Mouse (Mus musculus) thymus, adult 2 months (tissue): Measurements from ENCODE around the gene Enho. TPM values are rescaled to one million over a fixed set of nuclear protein-coding genes. Genes with fewer than 3 reads are reported as not detected.

ENCODE experiments used
- DNase-seq: peaks from one replicate; pipeline ENCODE4 v3.0.0; 2021
- H3K27ac ChIP-seq: fragments of 200-500 bp; 2 replicates; pipeline ENCODE4 v1.5.1; 2012; ENCODE audit warnings: low read length, control low read depth; ENCODE audit not compliant: control insufficient read depth, insufficient read depth
- H3K27me3 ChIP-seq: fragments of 200-500 bp; 2 replicates; pipeline ENCODE4 v1.6.1; 2012; ENCODE audit warnings: mild to moderate bottlenecking, low read length, moderate library complexity, mixed read lengths; ENCODE audit not compliant: control insufficient read depth, insufficient read depth
- H3K36me3 ChIP-seq: fragments of 200-500 bp; 2 replicates; pipeline ENCODE4 v1.6.1; 2012; ENCODE audit warnings: mild to moderate bottlenecking, low read length, moderate library complexity; ENCODE audit not compliant: control insufficient read depth, insufficient read depth
- H3K4me1 ChIP-seq: fragments of 200-500 bp; replicated peaks from 2 replicates; pipeline ENCODE4 v1.6.1; 2012; ENCODE audit warnings: low read length; ENCODE audit not compliant: control insufficient read depth, insufficient read depth
- H3K4me3 ChIP-seq: fragments of 200-500 bp; 2 replicates; pipeline ENCODE4 v1.5.1; 2012; ENCODE audit warnings: mild to moderate bottlenecking, low read length, control low read depth, moderate library complexity; ENCODE audit not compliant: control insufficient read depth, insufficient read depth
- CTCF ChIP-seq: fragments of 200-500 bp; IDR thresholded peaks from 2 replicates; pipeline ENCODE4 v1.5.1; 2012; ENCODE audit warnings: mild to moderate bottlenecking, control low read depth, low read length, moderate library complexity, borderline replicate concordance; ENCODE audit not compliant: control insufficient read depth, poor library complexity, insufficient read depth; ENCODE audit errors: extremely low read depth
- POLR2A ChIP-seq: fragments of 200-500 bp; IDR thresholded peaks from 2 replicates; pipeline ENCODE4 v1.6.1; 2012; ENCODE audit warnings: mild to moderate bottlenecking, low read length, control low read depth, moderate library complexity; ENCODE audit not compliant: control insufficient read depth, poor library complexity, insufficient read depth; ENCODE audit errors: extremely low read depth
- WGBS: fragments of 180-500 bp; shearing (Covaris S2); methylation state at CpG from one replicate; pipeline ENCODE4 v1.1.7; 2018; 5-methylcytosine and 5-hydroxymethylcytosine counted together
- polyA plus RNA-seq: library from polyadenylated mRNA; depleted of rRNA; stranded (reverse); fragments of >200 nt; gene quantifications from 2 replicates; pipeline ENCODE4 v1.2.3, GENCODE M21; 2012

The Enho gene
- polyA plus RNA-seq, 1 experiment: 10.3 TPM

- peaks cover 8% of the 10 kb centered on the region for H3K4me1 ChIP-seq
- H3K36me3 ChIP-seq: no peaks in the 10 kb centered on the region
- DNase-seq: no peak
- H3K27ac ChIP-seq: no peak overlapping the region
- peaks cover 6% of the 10 kb centered on the region; the same call in 1 of the 2 replicates for H3K27me3 ChIP-seq
- TF ChIP-seq CTCF (no peak), POLR2A (no peak)
- H3K4me3 ChIP-seq: no peak overlapping the region
- 57% methylated on average over 2 of the region's 2 CpGs for WGBS
Measured at GRCm38 (mm10) chr4:41635906-41636305, 4.2 kb downstream of the Enho start.

- Histone ChIP-seq H3K27me3 (peaks cover 6% of the 10 kb centered on the region; the same call in 1 of the 2 replicates), H3K4me1 (peaks cover 6% of the 10 kb centered on the region), H3K36me3 (no peaks in the 10 kb centered on the region), H3K27ac (no peak overlapping the region), H3K4me3 (no peak overlapping the region)
- DNase-seq: no peak
- TF ChIP-seq CTCF (no peak), POLR2A (no peak)
- WGBS: 87% methylated on average over 8 of the region's 8 CpGs
Measured at GRCm38 (mm10) chr4:41635224-41635623, 4.9 kb downstream of the Enho start.

GRCm38 (mm10) chr4:41634631-41635030, 5.5 kb downstream of the Enho start:
- WGBS: 97% methylated on average over 8 of the region's 8 CpGs
- Histone ChIP-seq H3K4me3 (no peak overlapping the region), H3K27ac (no peak overlapping the region), H3K36me3 (no peaks in the 10 kb centered on the region), H3K27me3 (peaks cover 5% of the 10 kb centered on the region; the same call in 1 of the 2 replicates), H3K4me1 (peaks cover 2% of the 10 kb centered on the region)
- TF ChIP-seq POLR2A: no peak
- DNase-seq: no peak

GRCm38 (mm10) chr4:41633001-41633400, 7.1 kb downstream of the Enho start:
- Histone ChIP-seq H3K4me3 (no peak overlapping the region), H3K27ac (no peak overlapping the region), H3K36me3 (no peaks in the 10 kb centered on the region), H3K27me3 (no peaks in the 10 kb centered on the region), H3K4me1 (no peaks in the 10 kb centered on the region)
- TF ChIP-seq CTCF (no peak), POLR2A (no peak)
- DNase-seq: no peak
- 82% methylated on average over 9 of the region's 9 CpGs for WGBS

GRCm38 (mm10) chr4:41631390-41631789, 8.7 kb downstream of the Enho start:
- WGBS: 48% methylated on average over 11 of the region's 11 CpGs
- H3K36me3 ChIP-seq: no peaks in the 10 kb centered on the region
- H3K4me3 ChIP-seq: no peak overlapping the region
- no peak overlapping the region for H3K27ac ChIP-seq
- TF ChIP-seq POLR2A (no peak), CTCF (no peak)
- H3K27me3 ChIP-seq: no peaks in the 10 kb centered on the region
- DNase-seq: no peak
- H3K4me1 ChIP-seq: no peaks in the 10 kb centered on the region

GRCm38 (mm10) chr4:41630196-41630595, 9.9 kb downstream of the Enho start:
- Histone ChIP-seq H3K36me3 (no peaks in the 10 kb centered on the region), H3K4me3 (no peak overlapping the region), H3K4me1 (no peaks in the 10 kb centered on the region), H3K27ac (no peak overlapping the region), H3K27me3 (no peaks in the 10 kb centered on the region)
- no peak for DNase-seq
- TF ChIP-seq POLR2A (no peak), CTCF (no peak)
- 92% methylated on average over 6 of the region's 6 CpGs for WGBS

- no peak overlapping the region for H3K27ac ChIP-seq
Measured at GRCm38 (mm10) chr4:41628202-41628927, 11.8 kb downstream of the Enho start.

More at GRCm38 (mm10) chr4:41628202-41628927, 11.8 kb downstream of the Enho start:
- DNase-seq: no peak
- Histone ChIP-seq H3K27me3 (no peaks in the 10 kb centered on the region), H3K36me3 (no peaks in the 10 kb centered on the region), H3K4me3 (no peak overlapping the region), H3K4me1 (no peaks in the 10 kb centered on the region)
- 17% methylated on average over 8 of the region's 8 CpGs for WGBS
- TF ChIP-seq CTCF: no peak
- no peak for TF ChIP-seq POLR2A
